Mouse (Mus musculus): Measurements from ENCODE around the gene Enc1.

The Enc1 gene

DNA sequence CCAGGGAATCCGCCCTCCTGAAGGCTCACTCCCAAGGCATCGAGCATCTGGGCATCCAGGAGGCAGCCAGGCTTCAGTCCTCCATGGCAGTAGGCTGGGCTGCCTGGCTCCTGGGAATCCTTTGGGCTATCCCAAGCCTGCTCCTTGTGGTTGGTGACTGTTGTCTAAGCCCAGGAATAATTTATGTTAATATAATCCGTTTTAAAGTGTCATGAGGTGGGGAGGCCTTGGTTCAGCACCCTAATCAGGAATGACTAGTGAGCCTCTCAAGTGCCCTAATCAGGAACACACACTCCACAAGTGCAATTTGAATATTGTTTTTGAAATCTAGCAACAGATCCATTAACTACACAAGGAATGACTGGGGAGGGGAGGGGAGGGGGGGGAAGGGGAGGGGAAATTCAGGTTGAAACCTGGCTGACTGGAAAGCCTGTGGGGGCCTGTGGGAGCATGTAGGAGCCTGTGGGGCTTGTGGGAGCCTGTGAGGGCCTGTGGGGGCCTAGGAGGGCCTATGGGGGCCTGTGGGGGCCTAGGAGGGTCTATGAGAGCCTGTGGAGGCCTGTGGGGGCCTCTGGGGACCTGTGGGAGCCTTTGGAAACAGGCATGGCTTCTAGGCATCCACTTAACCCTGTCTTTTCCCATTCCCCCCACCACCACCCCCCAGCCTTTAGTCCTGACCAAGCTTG is 26.2 kb upstream of the Enc1 start:
- POLR2A ChIA-PET = interaction anchor here (0.6 to 3.9 kb wide), 18 partner anchors 7 to 323 kb away, joined by 3 to 15 read pairs (median 4); partner anchors contain the start of genes Hexb (in 2 of the 4) and Enc1 (in 1 of the 4)
- CTCF ChIA-PET = interaction anchor here in 1 of 4 experiments (0.7 kb wide), 1 partner anchor 256 kb away, joined by 12 read pairs; no protein-coding TSS in a partner anchor

DNA sequence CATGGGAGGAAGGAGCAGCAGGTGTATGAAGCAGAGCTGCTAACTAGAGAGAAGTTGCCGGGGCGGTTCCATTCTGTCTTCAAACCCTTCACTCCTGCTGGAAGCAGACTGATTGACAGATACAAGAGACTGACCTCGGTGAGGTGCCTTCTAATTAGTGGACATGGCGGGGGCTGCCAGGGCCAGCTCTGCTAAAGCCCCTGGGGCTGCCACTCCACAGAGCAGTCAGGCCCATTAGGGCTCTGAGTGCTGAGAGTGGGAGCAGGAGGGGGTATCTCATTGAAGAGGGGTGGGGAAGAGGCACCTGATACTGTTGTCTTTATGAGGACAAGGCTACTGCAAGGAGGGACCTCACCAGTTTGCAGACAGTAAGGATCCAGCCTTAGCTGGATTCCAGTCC is 25.3 kb upstream of the Enc1 start:
- ChIA-PET CTCF (interaction anchor here in 2 of 4 experiments (0.7 to 0.9 kb wide), 2 partner anchors 10 to 255 kb away, joined by 3 to 12 read pairs; no protein-coding TSS in a partner anchor), POLR2A (interaction anchor here (0.6 to 3.4 kb wide), 23 partner anchors 8 to 604 kb away, joined by 3 to 15 read pairs (median 4); partner anchors contain the start of genes Enc1 (in 1 of the 4) and Hexb (in 1 of the 4))

GRCm38 (mm10) chr13:97216196-97216595 is 24.7 kb upstream of the Enc1 start:
- CTCF ChIA-PET = interaction anchor here in 1 of 4 experiments (0.9 kb wide), 1 partner anchor 10 kb away, joined by 3 read pairs; no protein-coding TSS in a partner anchor

DNA sequence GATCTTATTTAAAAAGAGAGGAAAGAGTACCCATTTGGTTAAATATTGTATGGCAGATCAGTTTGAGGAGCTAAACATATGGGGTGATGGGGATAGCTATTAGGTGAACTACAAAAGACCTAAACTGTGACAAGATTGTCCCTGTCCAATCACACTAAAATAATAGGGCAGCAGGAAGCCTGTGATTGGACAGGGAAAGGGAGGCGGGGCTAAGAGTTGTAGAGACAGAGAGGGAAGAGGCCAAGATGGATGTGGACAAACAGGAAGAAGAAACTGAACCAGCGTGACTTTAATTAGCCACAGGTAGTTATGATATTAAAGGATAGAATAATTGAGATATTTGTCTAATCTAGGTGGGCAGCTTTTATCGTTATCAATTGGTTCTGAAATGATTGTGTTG is 20.9 kb upstream of the Enc1 start:
- ChIA-PET CTCF (interaction anchor here in 2 of 4 experiments (0.7 to 1.4 kb wide), 3 partner anchors 12 to 811 kb away, joined by 3 to 6 read pairs (median 4); no protein-coding TSS in a partner anchor), POLR2A (interaction anchor here in 3 of 4 experiments (0.7 to 4.5 kb wide), 22 partner anchors 9 to 926 kb away, joined by 3 to 22 read pairs (median 5); partner anchors contain the start of genes Hexb (in 2 of the 3), Enc1 (in 1 of the 3), Gfm2 (in 1 of the 3) and Nsa2 (in 1 of the 3))

More at GRCm38 (mm10) chr13:97216196-97216595, 24.7 kb upstream of the Enc1 start:
- POLR2A ChIA-PET = interaction anchor here in 3 of 4 experiments (0.7 to 3.4 kb wide), 19 partner anchors 8 to 604 kb away, joined by 3 to 15 read pairs (median 4); partner anchors contain the start of genes Hexb (in 2 of the 3) and Enc1 (in 1 of the 3)

DNA sequence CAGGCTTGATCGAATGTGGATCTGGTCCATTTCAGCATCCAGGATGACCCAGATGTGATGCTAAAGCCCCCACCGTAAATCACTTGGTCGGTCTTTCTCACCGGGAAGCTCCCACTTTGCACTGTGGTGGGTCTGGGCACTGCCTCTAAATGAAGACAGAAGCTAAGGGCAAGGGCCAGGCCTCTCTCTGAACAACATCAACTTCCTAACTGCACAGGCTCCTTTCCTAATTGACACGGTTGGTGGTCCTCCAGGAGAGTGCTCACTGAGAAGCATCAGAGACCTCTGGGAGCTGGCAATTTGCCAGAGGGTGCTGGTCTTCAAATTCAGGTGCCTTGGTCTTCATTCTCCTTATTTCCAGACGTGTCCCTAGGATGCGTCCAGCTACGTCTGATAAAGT is 17.0 kb upstream of the Enc1 start:
- ChIA-PET POLR2A (interaction anchor here in 3 of 4 experiments (0.6 to 1.9 kb wide), 12 partner anchors 8 to 86 kb away, joined by 3 to 7 read pairs (median 4); partner anchors contain the start of genes Enc1 (in 1 of the 3), Gfm2 (in 1 of the 3), Hexb (in 1 of the 3) and Nsa2 (in 1 of the 3)), CTCF (interaction anchor here in 2 of 4 experiments (0.6 to 1.5 kb wide), 2 partner anchors 9 to 35 kb away, joined by 3 read pairs; no protein-coding TSS in a partner anchor)

GRCm38 (mm10) chr13:97224341-97224982 is 16.4 kb upstream of the Enc1 start:
- ChIA-PET CTCF (interaction anchor here in 3 of 4 experiments (0.5 to 1.5 kb wide), 4 partner anchors 8 to 17 kb away, joined by 3 to 4 read pairs (median 3); partner anchors contain the start of gene Enc1 (in 1 of the 3)), POLR2A (interaction anchor here in 3 of 4 experiments (0.6 to 1.9 kb wide), 14 partner anchors 9 to 247 kb away, joined by 3 to 7 read pairs (median 4); partner anchors contain the start of genes Enc1 (in 1 of the 3), Gfm2 (in 1 of the 3), Hexb (in 1 of the 3) and Nsa2 (in 1 of the 3))

DNA sequence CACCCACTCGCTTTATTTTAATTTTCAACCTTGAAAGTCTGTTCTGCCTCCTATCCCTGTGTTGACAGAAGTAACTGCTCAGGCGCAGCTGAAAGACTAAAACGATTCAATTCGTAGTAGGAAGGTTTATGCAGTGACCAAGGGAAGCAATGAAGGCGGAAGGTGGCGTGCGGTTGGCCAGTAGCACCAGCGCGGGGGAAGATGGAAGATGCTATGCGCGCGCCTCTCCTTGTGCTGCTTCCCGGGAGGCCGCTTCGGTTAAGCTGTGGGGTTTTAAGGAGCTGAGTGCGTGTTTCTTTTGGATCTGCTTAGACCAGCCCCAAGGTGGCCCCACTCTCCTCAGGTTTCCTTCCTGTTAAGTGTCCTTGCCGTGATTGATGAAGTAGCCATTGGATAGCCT is 15.8 kb upstream of the Enc1 start:
- CTCF ChIA-PET = interaction anchor here in 2 of 4 experiments (0.5 to 0.7 kb wide), 3 partner anchors 14 to 16 kb away, joined by 3 to 4 read pairs (median 3); partner anchors contain the start of gene Enc1 (in 1 of the 2)
- POLR2A ChIA-PET = interaction anchor here in 2 of 4 experiments (0.6 to 1.9 kb wide), 8 partner anchors 9 to 399 kb away, joined by 3 to 6 read pairs (median 4); no protein-coding TSS in a partner anchor

DNA sequence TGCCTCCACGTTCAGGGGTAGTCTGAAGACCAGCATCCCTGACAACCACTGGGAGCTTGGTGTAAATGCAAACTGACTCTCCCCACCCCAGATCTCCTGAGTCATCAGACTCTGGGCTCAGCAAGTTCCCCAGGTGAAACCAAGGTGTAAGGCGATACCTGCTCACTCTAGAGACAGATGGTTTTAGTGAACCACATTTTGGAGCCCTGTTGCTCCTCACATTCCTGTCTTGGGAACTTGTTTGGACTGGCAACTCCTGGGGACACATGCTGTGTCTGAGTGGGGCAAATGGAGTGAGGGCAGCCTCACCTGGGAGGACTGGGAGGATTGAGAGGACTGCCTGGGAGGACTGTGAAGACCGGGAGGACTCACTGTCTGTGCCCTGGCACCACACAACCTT is 13.1 kb upstream of the Enc1 start:
- ChIA-PET POLR2A (interaction anchor here in 3 of 4 experiments (0.6 to 2.0 kb wide), 15 partner anchors 9 to 665 kb away, joined by 3 to 10 read pairs (median 4); partner anchors contain the start of genes Enc1 (in 1 of the 3) and Hexb (in 1 of the 3)), CTCF (interaction anchor here in 2 of 4 experiments (0.5 to 1.0 kb wide), 2 partner anchors 13 to 324 kb away, joined by 3 to 4 read pairs; partner anchors contain the start of gene Enc1 (in 1 of the 2))

DNA sequence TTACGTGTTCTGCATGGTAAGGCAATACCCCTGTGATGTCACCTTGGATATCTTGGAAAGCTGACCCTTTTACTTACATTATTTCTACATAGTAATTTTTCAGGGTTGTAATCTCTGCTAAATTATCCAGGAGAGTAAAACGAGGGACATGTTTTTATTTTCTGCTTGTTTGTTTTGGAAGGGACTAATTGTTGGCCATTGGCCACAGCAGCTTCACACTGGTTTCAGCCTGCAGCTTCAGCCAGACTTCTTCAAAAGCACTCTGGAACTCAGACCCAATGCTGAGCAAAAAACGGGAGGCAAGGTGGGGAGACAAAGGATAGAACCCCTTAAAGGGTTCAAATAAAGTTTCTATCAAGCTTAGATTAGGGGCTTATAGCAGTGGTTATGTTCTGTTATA is 10.8 kb upstream of the Enc1 start:
- ChIA-PET CTCF (interaction anchor here in 1 of 4 experiments (0.7 kb wide), 1 partner anchor 114 kb away, joined by 5 read pairs; no protein-coding TSS in a partner anchor), POLR2A (interaction anchor here in 3 of 4 experiments (0.6 to 3.4 kb wide), 8 partner anchors 10 to 584 kb away, joined by 3 to 14 read pairs (median 6); no protein-coding TSS in a partner anchor)

GRCm38 (mm10) chr13:97233092-97233491 is 7.8 kb upstream of the Enc1 start:
- ChIA-PET CTCF (interaction anchor here in 3 of 4 experiments (0.6 to 2.1 kb wide), 6 partner anchors 9 to 706 kb away, joined by 3 to 9 read pairs (median 4); no protein-coding TSS in a partner anchor), POLR2A (interaction anchor here in 2 of 4 experiments (0.6 to 1.7 kb wide), 5 partner anchors 11 to 698 kb away, joined by 3 to 4 read pairs (median 3); no protein-coding TSS in a partner anchor)

- CTCF ChIA-PET = interaction anchor here in 2 of 4 experiments (0.6 to 2.1 kb wide), 4 partner anchors 12 to 704 kb away, joined by 3 to 8 read pairs (median 4); no protein-coding TSS in a partner anchor
- POLR2A ChIA-PET = interaction anchor here in 2 of 4 experiments (0.6 to 1.5 kb wide), 2 partner anchors 44 to 250 kb away, joined by 3 to 4 read pairs; no protein-coding TSS in a partner anchor
Observed at GRCm38 (mm10) chr13:97234785-97235417, 6.0 kb upstream of the Enc1 start.

- POLR2A ChIA-PET = interaction anchor here in 3 of 4 experiments (0.8 to 17.0 kb wide), 5 partner anchors 200 to 703 kb away, joined by 3 to 340 read pairs (median 3); no protein-coding TSS in a partner anchor
- CTCF ChIA-PET = interaction anchor here in 2 of 4 experiments (0.5 to 1.5 kb wide), 2 partner anchors 136 to 371 kb away, joined by 3 read pairs; no protein-coding TSS in a partner anchor
Observed at GRCm38 (mm10) chr13:97235911-97236310, 5.0 kb upstream of the Enc1 start.

DNA sequence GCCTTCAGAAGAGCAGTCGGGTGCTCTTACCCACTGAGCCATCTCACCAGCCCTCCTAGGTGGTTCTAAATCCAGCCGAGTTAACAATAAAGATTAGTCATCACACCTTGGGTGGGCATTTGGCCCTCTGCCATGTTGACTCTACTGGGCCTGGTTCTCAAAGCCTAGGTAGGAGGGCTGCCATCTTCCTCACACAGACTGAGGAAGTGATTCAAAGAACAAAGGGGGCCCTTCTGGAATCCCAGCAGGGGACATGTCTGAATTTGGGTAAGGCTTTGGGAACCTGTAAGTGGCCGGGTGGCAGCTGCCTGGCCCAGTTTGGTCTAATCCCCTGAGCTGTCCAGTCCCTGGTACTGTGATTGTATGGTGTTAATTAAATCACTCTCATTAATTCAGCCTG is 3.2 kb upstream of the Enc1 start:
- ChIA-PET CTCF (interaction anchor here in 3 of 4 experiments (0.7 to 1.7 kb wide), 4 partner anchors 236 to 701 kb away, joined by 3 to 6 read pairs (median 4); no protein-coding TSS in a partner anchor), POLR2A (interaction anchor here (0.5 to 17.0 kb wide), 14 partner anchors 11 to 368 kb away, joined by 3 to 340 read pairs (median 4); no protein-coding TSS in a partner anchor)

DNA sequence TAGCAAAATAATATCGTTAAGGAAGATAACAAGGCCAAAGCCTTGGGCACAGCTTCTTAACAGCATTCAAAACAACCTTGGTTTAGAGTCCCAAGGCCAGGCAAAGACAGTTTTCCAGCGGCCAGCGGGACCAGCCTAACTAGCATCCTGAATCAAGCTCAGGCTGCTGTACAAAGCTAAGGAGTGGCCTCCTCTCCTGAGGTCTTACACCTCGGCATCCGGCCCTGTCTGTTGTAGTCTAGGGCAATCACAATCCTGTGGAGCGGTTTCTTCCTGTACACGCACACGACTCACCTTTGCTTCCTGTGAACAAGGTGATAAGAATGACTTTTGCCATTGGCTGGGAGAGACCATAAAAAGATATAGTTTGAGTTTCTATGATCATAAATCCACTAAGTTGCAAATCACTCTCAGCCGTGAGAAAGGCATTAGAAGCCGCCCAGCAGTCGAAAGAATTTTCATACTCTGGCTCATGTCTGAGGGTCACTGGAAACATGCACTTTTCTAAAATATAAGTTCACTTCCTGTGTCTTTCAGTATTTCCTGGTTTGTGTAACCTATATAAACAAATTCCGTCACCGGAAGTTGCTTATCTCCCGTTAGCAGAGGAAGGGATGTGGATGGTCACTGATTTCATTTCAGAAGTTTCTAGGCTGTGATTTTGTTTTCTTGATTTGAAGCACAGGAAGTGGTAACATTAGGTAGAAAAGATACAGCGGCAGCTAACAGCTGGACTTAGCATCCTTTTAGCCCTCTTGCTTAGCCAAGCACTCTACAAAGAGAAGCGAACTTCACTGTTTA is 2.5 kb upstream of the Enc1 start:
- ChIA-PET CTCF (interaction anchor here in 3 of 4 experiments (0.7 to 1.9 kb wide), 7 partner anchors 236 to 791 kb away, joined by 3 to 6 read pairs (median 4); no protein-coding TSS in a partner anchor), POLR2A (interaction anchor here (0.5 to 17.0 kb wide), 14 partner anchors 10 to 367 kb away, joined by 3 to 340 read pairs (median 4); no protein-coding TSS in a partner anchor)

DNA sequence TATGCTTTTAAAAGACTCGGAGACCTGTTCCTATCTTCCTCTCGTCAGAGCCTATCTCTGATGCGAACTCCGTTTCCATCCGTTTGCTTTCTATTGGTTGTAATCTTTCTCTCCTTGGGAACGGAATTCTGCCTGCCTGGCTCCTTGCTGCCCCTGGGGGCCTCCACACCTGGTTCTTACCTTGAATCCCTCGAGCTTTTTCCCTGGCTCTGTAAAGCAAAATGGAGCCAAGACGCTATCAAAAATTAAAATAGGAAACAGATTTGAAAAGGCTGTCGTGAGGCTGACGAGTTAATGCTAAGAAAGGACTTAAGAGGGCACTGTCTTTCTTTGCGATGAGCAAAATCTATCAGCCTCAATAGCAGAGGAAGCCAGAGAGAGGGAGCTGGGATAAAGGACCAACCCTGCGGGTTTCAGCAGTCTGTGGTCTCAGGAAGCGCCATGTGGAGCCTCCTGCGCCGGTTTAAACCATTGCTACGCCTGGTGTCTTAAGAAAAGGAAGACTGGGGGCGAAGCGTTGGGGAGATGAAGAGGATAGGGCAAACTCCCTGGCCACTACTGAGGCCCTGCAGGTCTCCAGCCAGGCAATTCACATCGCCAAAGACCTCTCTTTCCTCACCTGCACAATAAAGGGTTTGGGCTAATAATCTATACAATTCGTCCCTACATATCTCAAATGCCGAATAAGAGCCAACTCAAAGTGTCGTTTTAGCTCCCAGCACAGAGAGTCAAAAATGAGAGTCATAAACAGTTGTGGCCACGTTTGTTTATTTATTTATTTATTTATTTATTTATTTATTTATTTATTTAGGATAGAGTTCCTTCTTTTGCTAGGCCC is 1.3 kb upstream of the Enc1 start:
- ChIA-PET POLR2A (interaction anchor here (0.6 to 17.0 kb wide), 92 partner anchors 9 to 1662 kb away, joined by 3 to 340 read pairs (median 5); no protein-coding TSS in a partner anchor), CTCF (interaction anchor here (0.5 to 2.4 kb wide), 45 partner anchors 7 to 1912 kb away, joined by 3 to 28 read pairs (median 4); partner anchors contain the start of gene Gm6169 (in 1 of the 4))
